Mouse (Mus musculus) intestine, embryonic 14.5 days (tissue): Measurements from ENCODE around the gene Angptl8. TPM values are rescaled to one million over a fixed set of nuclear protein-coding genes. Genes with fewer than 3 reads are reported as not detected.
A peak's percentile ranks its signal among the peaks of the same experiment; 100 is the strongest.
"Not testable (repeated sequence)": the region's sequence is repeated elsewhere in the genome, so short reads cannot be mapped to it uniquely, and the experiment has no call there.

Source experiments
- ATAC-seq: fragments of 200-750 bp; cut with Nextera tagmentation; replicated peaks from 2 replicates; pipeline ENCODE4 v1.8.0; 2017; ENCODE audit warnings: low read depth, moderate number of reproducible peaks, moderate TSS enrichment, moderate library complexity; ENCODE audit not compliant: low FRiP score, low TSS enrichment
- DNase-seq: peaks from one replicate; pipeline ENCODE4 v3.0.0-alpha.2; 2018; ENCODE audit warnings: low spot score
- H3K27ac ChIP-seq: fragments of 300-500 bp; sonication (generic); 2 replicates; pipeline ENCODE4 v1.5.1; 2014; ENCODE audit warnings: low read depth, mild to moderate bottlenecking, control low read depth
- H3K27me3 ChIP-seq: fragments of 300-500 bp; sonication (generic); replicated peaks from 2 replicates; pipeline ENCODE4 v1.6.1; 2014; ENCODE audit warnings: low read length, control low read depth; ENCODE audit not compliant: control insufficient read depth, insufficient read depth
- H3K36me3 ChIP-seq: fragments of 300-500 bp; sonication (generic); 2 replicates; pipeline ENCODE4 v1.6.1; 2014; ENCODE audit warnings: low read length, control low read depth; ENCODE audit not compliant: control insufficient read depth, insufficient read depth
- H3K4me1 ChIP-seq: fragments of 300-500 bp; sonication (generic); replicated peaks from 2 replicates; pipeline ENCODE4 v1.6.1; 2014; ENCODE audit warnings: low read length, control low read depth, mixed read lengths; ENCODE audit not compliant: control insufficient read depth, insufficient read depth
- H3K4me2 ChIP-seq: fragments of 300-500 bp; sonication (generic); 2 replicates; pipeline ENCODE4 v1.6.1; 2014; ENCODE audit warnings: low read length
- H3K4me3 ChIP-seq: fragments of 300-500 bp; sonication (generic); 2 replicates; pipeline ENCODE4 v1.5.1; 2014; ENCODE audit warnings: low read depth, low read length, control low read depth, mixed read lengths
- H3K9ac ChIP-seq: fragments of 300-500 bp; sonication (generic); 2 replicates; pipeline ENCODE4 v1.6.1; 2014; ENCODE audit warnings: mild to moderate bottlenecking, low read length
- H3K9me3 ChIP-seq: fragments of 300-500 bp; sonication (generic); 2 replicates; pipeline ENCODE4 v1.6.1; 2016; ENCODE audit warnings: low read length, control low read depth; ENCODE audit not compliant: control insufficient read depth
- WGBS: fragments of 180-500 bp; shearing (Covaris S2); extraction: QIAGEN DNeasy Blood & Tissue Kit; methylation state at CpG from one replicate; pipeline ENCODE4 v1.1.7; 2014; 5-methylcytosine and 5-hydroxymethylcytosine counted together
- polyA plus RNA-seq: library from polyadenylated mRNA; unstranded; fragments of >200 nt; fragmentation: Nextera tagmentation; extraction: Ambion mirVana; gene quantifications from 2 replicates; pipeline ENCODE4 v1.2.1, GENCODE M21; 2014

The Angptl8 gene
- polyA plus RNA-seq, 1 experiment from 2014 or later, result 4.3 TPM

DNA sequence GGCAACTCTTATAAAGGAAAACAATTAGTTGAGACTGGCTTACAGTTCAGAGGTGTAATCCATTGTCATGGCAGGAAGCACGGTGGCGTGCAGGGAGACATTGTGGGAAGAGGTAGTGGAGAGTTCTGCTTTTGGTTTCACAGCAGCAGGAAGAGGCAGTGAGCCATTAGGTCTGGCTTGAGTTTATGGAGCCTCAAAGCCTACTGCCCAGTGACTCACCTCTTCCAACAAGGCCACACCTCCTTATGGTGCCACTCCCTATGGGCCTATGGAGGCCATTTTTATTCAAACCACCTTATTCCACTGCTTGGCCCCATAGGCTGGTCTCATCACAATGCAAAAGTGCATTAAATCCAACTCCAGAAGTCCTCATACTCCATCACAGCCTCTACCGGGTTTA, 24.3 kb downstream of the Angptl8 start:
- no peak overlapping the region for H3K4me3 ChIP-seq
- no peaks in the 10 kb centered on the region for H3K9me3 ChIP-seq
- no peaks in the 10 kb centered on the region for H3K4me1 ChIP-seq
- no peaks in the 10 kb centered on the region for H3K27me3 ChIP-seq
- 77% methylated on average over 3 of the region's 3 CpGs for WGBS
- DNase-seq, result no peak
- H3K27ac ChIP-seq, result no peak overlapping the region
- no peak overlapping the region for H3K9ac ChIP-seq
- no peaks in the 10 kb centered on the region for H3K36me3 ChIP-seq
- no peak for ATAC-seq
- no peak overlapping the region for H3K4me2 ChIP-seq

DNA sequence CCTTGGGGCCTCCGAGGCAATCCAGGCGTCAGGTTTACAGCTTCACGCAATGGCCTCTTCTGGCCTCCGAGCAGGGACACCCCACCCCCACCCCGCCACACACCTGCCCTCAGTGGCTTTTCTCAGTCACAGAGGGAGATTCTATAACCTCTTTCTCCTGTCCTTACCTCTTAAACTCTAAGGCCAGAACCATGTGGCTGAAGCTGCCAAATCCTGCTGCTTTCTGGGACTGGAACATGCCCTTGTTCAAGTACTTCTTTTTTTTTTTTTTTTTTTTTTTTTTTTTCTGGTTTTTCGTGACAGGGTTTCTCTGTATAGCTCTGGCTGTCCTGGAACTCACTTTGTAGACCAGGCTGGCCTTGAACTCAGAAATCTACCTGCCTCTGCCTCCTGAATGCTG, 25.0 kb downstream of the Angptl8 start:
- H3K4me3 ChIP-seq, H3K4me1 ChIP-seq, H3K9me3 ChIP-seq, H3K36me3 ChIP-seq, H3K9ac ChIP-seq, ATAC-seq, DNase-seq, H3K27me3 ChIP-seq, H3K27ac ChIP-seq, H3K4me2 ChIP-seq: not testable (repeated sequence)
- WGBS, result 52% methylated on average over 6 of the region's 6 CpGs

DNA sequence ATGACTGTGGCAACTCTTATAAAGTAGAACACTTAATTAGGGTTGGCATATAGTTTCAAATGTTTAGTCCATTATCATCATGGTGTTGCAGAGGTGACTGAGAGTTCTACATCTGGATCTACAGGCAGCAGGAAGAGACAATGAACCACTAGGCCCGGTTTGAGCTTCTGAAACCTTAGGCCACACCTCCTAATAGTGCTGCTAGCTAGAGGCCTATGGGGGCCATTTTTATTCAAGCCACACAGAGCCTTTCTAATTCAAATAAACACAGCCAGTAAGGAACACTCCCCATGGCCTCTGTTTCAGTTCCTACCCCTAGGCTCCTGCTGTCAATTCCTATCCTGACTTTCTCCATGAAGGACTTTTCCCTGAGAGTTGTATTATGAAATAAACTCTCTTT, 26.9 kb downstream of the Angptl8 start:
- Histone ChIP-seq H3K9ac (no peak overlapping the region), H3K4me2 (no peak overlapping the region), H3K9me3 (no peaks in the 10 kb centered on the region), H3K4me3 (no peak overlapping the region), H3K36me3 (no peaks in the 10 kb centered on the region), H3K4me1 (no peaks in the 10 kb centered on the region), H3K27me3 (no peaks in the 10 kb centered on the region), H3K27ac (no peak overlapping the region)
- DNase-seq (no peak), ATAC-seq (no peak)
- 81% methylated on average over 1 of the region's 1 CpGs for WGBS

DNA sequence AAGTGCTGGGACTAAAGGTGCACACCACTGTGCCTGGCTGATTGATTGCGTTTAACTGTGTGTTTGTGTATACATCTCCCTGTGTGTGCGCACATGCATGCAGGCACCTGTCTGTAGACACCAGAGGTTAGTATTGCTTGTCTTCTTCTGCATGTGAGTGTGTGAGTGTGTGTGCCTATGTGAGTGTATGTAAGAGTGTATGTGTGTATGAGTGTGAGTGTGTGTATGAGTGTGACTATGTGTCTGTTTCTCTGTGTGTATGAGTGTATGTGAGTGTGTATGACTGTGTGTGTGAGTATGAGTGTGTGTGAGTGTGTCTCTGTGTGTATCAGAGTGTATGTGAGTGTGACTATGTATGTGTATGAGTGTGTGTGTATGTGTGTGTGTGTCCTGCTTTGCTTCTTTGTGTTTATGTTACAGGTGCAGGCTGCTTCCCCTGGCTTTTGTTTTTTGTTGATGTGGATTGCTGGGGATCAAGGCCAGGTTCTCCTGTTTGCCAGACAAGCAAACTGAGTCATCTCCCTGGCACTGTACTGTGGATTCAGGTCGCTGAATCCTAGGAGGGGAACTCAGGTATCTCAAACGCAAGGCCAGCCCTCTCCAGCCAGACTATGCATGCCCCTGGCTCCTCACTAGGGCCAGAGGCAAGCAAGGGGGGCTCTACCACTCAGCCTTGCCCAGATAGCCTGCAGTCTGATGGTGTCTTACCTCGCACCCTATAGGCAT, 30.5 kb downstream of the Angptl8 start:
- DNase-seq (no peak), ATAC-seq (no peak)
- H3K4me2 ChIP-seq, result no peak overlapping the region
- 70% methylated on average over 5 of the region's 5 CpGs for WGBS
- no peak overlapping the region for H3K27ac ChIP-seq
- H3K9ac ChIP-seq, result no peak overlapping the region
- H3K9me3 ChIP-seq, result no peaks in the 10 kb centered on the region
- no peak overlapping the region for H3K4me3 ChIP-seq
- H3K27me3 ChIP-seq, result no peaks in the 10 kb centered on the region
- H3K36me3 ChIP-seq, result no peaks in the 10 kb centered on the region
- no peaks in the 10 kb centered on the region for H3K4me1 ChIP-seq

DNA sequence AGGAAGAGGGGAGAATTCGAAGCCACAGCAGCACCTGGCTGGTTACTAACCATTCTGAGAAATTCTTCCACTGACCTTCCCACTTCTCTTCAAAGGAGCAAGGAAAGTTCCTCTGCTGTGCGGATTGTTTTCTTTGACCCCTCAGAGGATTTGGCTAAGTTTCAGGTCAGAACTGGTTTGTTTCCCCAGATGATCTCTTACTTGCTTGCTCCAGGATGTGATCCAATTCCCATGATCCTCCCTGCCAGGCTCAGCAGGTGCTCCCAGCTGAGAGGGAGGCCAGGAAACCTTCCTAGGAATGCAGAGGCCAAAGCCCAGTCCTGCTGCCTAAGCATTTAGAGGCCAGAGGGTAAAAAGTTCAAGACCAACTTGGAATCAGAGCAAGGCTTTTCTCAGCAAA, 31.3 kb downstream of the Angptl8 start:
- H3K4me3 ChIP-seq, result no peak overlapping the region
- no peaks in the 10 kb centered on the region for H3K36me3 ChIP-seq
- no peaks in the 10 kb centered on the region; the same call in 1 of the 2 replicates for H3K27me3 ChIP-seq
- H3K4me2 ChIP-seq, result no peak overlapping the region
- no peaks in the 10 kb centered on the region for H3K4me1 ChIP-seq
- no peaks in the 10 kb centered on the region for H3K9me3 ChIP-seq
- ATAC-seq (no peak), DNase-seq (no peak)
- H3K27ac ChIP-seq, result no peak overlapping the region
- 48% methylated on average over 2 of the region's 2 CpGs for WGBS
- H3K9ac ChIP-seq, result no peak overlapping the region

DNA sequence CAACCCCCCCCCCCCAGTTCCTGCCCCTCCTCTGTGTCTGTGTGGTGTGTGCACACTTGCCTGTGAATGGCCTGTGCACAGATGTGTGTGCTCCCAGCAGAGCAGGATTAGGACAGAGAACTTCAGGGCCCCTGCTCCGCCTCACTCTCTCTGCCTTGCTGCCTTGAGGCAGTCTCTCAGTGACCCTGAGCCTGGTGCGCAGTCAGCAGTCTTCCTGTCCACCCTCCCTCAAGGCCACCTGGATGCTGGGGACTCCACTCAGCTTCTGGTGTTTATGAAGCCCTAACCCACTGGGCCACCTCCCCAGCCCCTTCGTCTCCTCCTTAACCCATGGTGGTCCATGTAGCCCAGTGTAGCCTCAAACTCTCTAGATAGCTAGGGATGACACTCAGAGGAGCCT, 32.4 kb downstream of the Angptl8 start:
- 77% methylated on average over 3 of the region's 3 CpGs for WGBS
- Histone ChIP-seq H3K4me3 (no peak overlapping the region), H3K4me2 (no peak overlapping the region), H3K9me3 (no peaks in the 10 kb centered on the region), H3K36me3 (no peaks in the 10 kb centered on the region), H3K27ac (no peak overlapping the region), H3K9ac (no peak overlapping the region), H3K27me3 (no peaks in the 10 kb centered on the region; the same call in 1 of the 2 replicates), H3K4me1 (no peaks in the 10 kb centered on the region)
- DNase-seq (no peak), ATAC-seq (no peak)

DNA sequence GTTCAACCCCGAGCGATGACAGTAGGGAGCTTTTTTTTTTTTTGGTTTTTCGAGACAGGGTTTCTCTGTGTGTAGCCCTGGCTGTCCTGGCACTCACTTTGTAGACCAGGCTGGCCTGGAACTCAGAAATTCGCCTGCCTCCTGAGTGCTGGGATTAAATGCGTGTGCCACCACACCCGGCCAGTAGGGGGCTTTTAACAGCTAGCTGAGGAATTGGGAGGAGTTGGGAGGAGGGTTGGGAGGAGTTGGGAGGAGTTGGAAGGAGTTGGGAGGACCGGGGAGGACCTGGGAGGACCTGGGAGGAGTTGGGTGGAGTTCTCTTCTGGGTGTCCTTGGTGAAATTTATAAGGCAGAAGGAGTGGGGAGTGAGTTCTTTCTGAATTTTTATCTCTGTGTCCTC, 34.0 kb downstream of the Angptl8 start:
- not testable (repeated sequence) for ATAC-seq, DNase-seq

DNA sequence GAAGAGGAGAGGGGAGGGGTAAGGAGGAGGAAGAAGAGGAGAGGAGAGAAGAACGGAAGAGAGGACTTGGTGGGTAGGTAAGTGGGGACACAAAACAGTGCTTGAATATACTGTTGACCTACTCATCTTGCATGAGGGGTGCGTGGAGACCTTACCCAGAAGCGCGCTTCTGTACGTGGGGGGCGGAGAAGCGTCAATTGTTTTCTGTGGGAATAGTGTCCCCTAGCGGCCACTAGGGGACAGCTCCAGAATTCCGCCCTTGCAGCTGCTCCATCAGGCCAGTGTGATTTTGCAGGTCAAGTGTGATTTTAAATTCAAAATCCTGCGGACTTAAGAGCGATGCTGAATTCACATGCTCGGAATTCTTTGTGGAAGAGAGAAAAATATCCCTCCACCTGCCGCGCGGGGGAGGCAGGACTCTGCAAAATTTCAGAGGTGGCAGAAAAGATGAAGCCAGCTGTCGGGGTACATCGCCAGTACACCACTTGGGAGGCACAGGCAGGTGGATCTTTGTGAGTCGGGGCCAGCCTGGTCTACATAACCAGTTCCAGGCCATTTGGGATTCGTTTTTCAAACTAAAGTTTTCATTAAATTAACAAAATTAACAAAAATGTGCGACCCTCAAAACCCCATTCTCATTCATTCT, 35.7 kb downstream of the Angptl8 start:
- DNase-seq (peak; percentile 67), ATAC-seq (peak; percentile 63)
- Histone ChIP-seq H3K4me2 (peak overlapping the region; percentile 37), H3K4me3 (no peak overlapping the region), H3K27ac (no peak overlapping the region), H3K4me1 (no peaks in the 10 kb centered on the region), H3K27me3 (no peaks in the 10 kb centered on the region; the same call in 1 of the 2 replicates), H3K36me3 (no peaks in the 10 kb centered on the region), H3K9me3 (no peaks in the 10 kb centered on the region), H3K9ac (no peak overlapping the region)
- 18% methylated on average over 20 of the region's 20 CpGs for WGBS

More for the DNA sequence above, 34.0 kb downstream of the Angptl8 start:
- H3K4me1 ChIP-seq, H3K27ac ChIP-seq, H3K9me3 ChIP-seq, H3K4me2 ChIP-seq, H3K4me3 ChIP-seq, H3K9ac ChIP-seq, H3K27me3 ChIP-seq, H3K36me3 ChIP-seq: not testable (repeated sequence)
- 52% methylated on average over 7 of the region's 7 CpGs for WGBS

DNA sequence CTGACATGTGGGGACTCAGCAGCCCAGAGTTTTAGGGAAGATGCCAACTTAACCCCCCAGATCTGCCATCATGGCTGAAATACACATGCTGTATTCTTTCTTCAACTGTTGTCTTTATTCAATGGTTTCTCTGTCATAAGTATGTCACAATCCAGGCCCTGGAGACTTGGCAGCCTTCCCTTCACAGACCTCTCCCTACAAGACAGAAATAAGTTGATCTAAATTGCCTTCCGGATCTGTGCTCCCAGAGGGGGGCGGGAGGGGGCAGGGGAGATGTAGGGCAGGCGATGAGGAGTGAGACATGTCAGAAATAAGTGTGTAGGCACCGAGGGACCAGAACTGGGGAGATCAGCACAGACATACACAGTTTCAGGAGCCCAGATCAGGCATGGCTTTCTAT, 36.9 kb downstream of the Angptl8 start:
- Histone ChIP-seq H3K4me2 (no peak overlapping the region), H3K36me3 (no peaks in the 10 kb centered on the region), H3K4me3 (no peak overlapping the region), H3K9me3 (no peaks in the 10 kb centered on the region), H3K27me3 (no peaks in the 10 kb centered on the region; the same call in 1 of the 2 replicates), H3K9ac (no peak overlapping the region), H3K4me1 (no peaks in the 10 kb centered on the region), H3K27ac (no peak overlapping the region)
- no peak for ATAC-seq
- DNase-seq, result no peak
- WGBS, result 56% methylated on average over 4 of the region's 4 CpGs
